Mouse (Mus musculus) heart, postnatal 0 days (tissue): ENCODE measurements around the gene Pdxk. TPM values are rescaled to one million over a fixed set of nuclear protein-coding genes. Genes with fewer than 3 reads are reported as not detected.
A peak's percentile ranks its signal among the peaks of the same experiment; 100 is the strongest.
"Not testable (repeated sequence)": the region's sequence is repeated elsewhere in the genome, so short reads cannot be mapped to it uniquely, and the experiment has no call there.

Source experiments
- ATAC-seq: fragments of 200-750 bp; cut with Nextera tagmentation; 2 replicates; pipeline ENCODE4 v1.8.0; 2017; ENCODE audit warnings: low read depth, moderate number of reproducible peaks, moderate library complexity; ENCODE audit not compliant: insufficient read depth
- DNase-seq: peaks from one replicate; pipeline ENCODE4 v3.0.0-alpha.2; 2016; ENCODE audit warnings: low spot score
- H3K27ac ChIP-seq: fragments of 300-500 bp; sonication (generic); 2 replicates; pipeline ENCODE4 v1.5.1; 2014; ENCODE audit warnings: low read depth, mild to moderate bottlenecking
- H3K27me3 ChIP-seq: fragments of 300-500 bp; sonication (generic); 2 replicates; pipeline ENCODE4 v1.6.1; 2014; ENCODE audit warnings: low read length, mixed read lengths; ENCODE audit not compliant: control insufficient read depth, insufficient read depth
- H3K36me3 ChIP-seq: fragments of 300-500 bp; sonication (generic); replicated peaks from 2 replicates; pipeline ENCODE4 v1.6.1; 2014; ENCODE audit warnings: low read length, mixed read lengths; ENCODE audit not compliant: control insufficient read depth, insufficient read depth
- H3K4me1 ChIP-seq: fragments of 300-500 bp; sonication (generic); 2 replicates; pipeline ENCODE4 v1.6.1; 2014; ENCODE audit warnings: antibody characterized with exemption; ENCODE audit not compliant: control insufficient read depth, insufficient read depth
- H3K4me2 ChIP-seq: fragments of 300-500 bp; sonication (generic); 2 replicates; pipeline ENCODE4 v1.6.1; 2014; ENCODE audit warnings: low read depth, mild to moderate bottlenecking, low read length, moderate library complexity
- H3K4me3 ChIP-seq: fragments of 300-500 bp; sonication (generic); 2 replicates; pipeline ENCODE4 v1.5.1; 2014; ENCODE audit warnings: low read depth, low read length
- H3K9ac ChIP-seq: fragments of 300-500 bp; sonication (generic); replicated peaks from 2 replicates; pipeline ENCODE4 v1.6.1; 2014; ENCODE audit warnings: low read depth, low read length, mixed read lengths
- H3K9me3 ChIP-seq: fragments of 300-500 bp; sonication (generic); replicated peaks from 2 replicates; pipeline ENCODE4 v1.6.1; 2016; ENCODE audit warnings: low read length; ENCODE audit not compliant: control insufficient read depth
- CTCF ChIP-seq: IDR thresholded peaks from 2 replicates; pipeline ENCODE4 v1.5.1; 2016; ENCODE audit warnings: antibody characterized with exemption, control low read depth, low read depth
- EP300 ChIP-seq: IDR thresholded peaks from 2 replicates; pipeline ENCODE4 v1.6.1; 2016; ENCODE audit warnings: antibody characterized with exemption, low read depth
- WGBS: fragments of 180-500 bp; shearing (Covaris S2); extraction: QIAGEN DNeasy Blood & Tissue Kit; methylation state at CpG from one replicate; pipeline ENCODE4 v1.1.7; 2014; 5-methylcytosine and 5-hydroxymethylcytosine counted together
- polyA plus RNA-seq: library from polyadenylated mRNA; unstranded; fragments of >200 nt; fragmentation: Nextera tagmentation; extraction: Ambion mirVana; gene quantifications from 2 replicates; pipeline ENCODE4 v1.2.1, GENCODE M21; 2015
- total RNA-seq: library from RNA; depleted of rRNA; stranded (reverse); fragments of >200 nt; gene quantifications from 2 replicates; pipeline ENCODE4 v1.2.3, GENCODE M21; 2014; ENCODE audit warnings: low replicate concordance

Gene Pdxk
- total and polyA plus RNA-seq, 2 experiments from 2014 or later = 3.7 to 4.6 TPM

DNA sequence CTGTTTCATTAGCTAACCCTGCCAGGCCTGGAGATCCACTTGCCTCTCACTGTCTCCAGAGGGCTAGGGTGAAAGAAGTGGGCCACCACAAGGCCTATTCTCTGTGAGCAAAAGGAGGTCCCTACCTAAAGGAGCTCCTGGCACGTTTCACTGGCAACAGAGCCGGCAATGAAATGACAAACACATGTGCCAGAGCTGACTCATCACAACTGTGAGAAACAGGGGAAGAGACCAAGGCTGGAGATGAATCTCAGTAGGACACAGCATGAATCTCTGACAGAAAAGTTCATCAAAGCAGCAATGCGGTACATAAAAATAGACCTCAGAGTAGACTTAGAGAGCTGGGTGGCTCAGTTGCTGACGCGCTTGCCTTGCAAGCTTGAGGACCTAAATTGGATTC lies 46.9 kb downstream of the Pdxk start:
- ATAC-seq (no peak), DNase-seq (no peak)
- Histone ChIP-seq H3K4me1 (no peaks in the 10 kb centered on the region), H3K9ac (no peak overlapping the region), H3K4me3 (no peak overlapping the region), H3K9me3 (no peaks in the 10 kb centered on the region), H3K4me2 (no peak overlapping the region), H3K27ac (no peak overlapping the region), H3K27me3 (no peaks in the 10 kb centered on the region), H3K36me3 (no peaks in the 10 kb centered on the region)
- no peak for TF ChIP-seq EP300
- TF ChIP-seq CTCF = no peak
- 43% methylated on average over 5 of the region's 5 CpGs for WGBS

DNA sequence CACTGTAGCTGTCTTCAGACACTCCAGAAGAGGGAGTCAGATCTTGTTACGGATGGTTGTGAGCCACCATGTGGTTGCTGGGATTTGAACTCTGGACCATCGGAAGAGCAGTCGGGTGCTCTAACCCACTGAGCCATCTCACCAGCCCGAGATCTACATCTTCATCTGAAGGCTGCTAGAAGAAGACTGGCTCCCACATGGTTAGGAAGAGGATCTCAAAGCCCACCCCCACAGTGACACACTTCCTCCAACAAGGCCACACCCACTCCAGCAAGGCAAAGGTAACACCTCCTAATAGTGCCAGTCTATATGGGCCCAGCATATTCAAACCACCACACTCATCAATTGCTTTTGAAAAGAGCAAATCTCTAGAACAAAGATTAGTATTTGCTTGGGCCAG lies 49.8 kb downstream of the Pdxk start:
- H3K27me3 ChIP-seq, H3K4me2 ChIP-seq, H3K4me3 ChIP-seq, H3K27ac ChIP-seq, H3K9me3 ChIP-seq, H3K36me3 ChIP-seq, H3K4me1 ChIP-seq, DNase-seq, ATAC-seq, H3K9ac ChIP-seq: not testable (repeated sequence)
- 83% methylated on average over 3 of the region's 4 CpGs for WGBS

DNA sequence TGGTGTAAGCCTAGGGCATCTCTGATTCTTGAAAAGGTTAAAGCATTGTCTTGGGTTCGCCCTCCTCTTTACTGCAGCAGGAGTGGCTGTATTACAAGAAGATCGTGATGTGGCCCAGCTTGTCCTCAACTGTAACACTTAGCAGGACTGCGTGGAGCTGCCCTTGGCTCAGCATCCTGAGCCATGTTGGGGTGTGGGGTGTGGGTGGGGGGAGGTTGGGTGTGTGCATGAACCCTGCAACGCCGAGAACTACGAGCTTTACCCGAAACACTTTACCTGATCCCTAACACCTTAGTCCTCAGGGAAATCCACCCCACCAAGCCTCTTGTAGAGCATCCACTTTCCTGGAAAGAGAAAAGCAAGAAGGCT lies 51.6 kb downstream of the Pdxk start:
- Histone ChIP-seq H3K4me1 (no peaks in the 10 kb centered on the region; the same call in 1 of the 2 replicates), H3K4me3 (peak overlapping the region; percentile 94), H3K4me2 (peak overlapping the region; percentile 73), H3K27me3 (no peaks in the 10 kb centered on the region), H3K9ac (peak overlapping the region; percentile 78; the same call in 1 of the 2 replicates), H3K27ac (no peak overlapping the region), H3K9me3 (no peaks in the 10 kb centered on the region), H3K36me3 (peaks cover 27% of the 10 kb centered on the region)
- ATAC-seq (no peak; the same call in 1 of the 2 replicates), DNase-seq (no peak)
- WGBS = 38% methylated on average over 7 of the region's 7 CpGs
- TF ChIP-seq CTCF = no peak
- TF ChIP-seq EP300 = no peak

DNA sequence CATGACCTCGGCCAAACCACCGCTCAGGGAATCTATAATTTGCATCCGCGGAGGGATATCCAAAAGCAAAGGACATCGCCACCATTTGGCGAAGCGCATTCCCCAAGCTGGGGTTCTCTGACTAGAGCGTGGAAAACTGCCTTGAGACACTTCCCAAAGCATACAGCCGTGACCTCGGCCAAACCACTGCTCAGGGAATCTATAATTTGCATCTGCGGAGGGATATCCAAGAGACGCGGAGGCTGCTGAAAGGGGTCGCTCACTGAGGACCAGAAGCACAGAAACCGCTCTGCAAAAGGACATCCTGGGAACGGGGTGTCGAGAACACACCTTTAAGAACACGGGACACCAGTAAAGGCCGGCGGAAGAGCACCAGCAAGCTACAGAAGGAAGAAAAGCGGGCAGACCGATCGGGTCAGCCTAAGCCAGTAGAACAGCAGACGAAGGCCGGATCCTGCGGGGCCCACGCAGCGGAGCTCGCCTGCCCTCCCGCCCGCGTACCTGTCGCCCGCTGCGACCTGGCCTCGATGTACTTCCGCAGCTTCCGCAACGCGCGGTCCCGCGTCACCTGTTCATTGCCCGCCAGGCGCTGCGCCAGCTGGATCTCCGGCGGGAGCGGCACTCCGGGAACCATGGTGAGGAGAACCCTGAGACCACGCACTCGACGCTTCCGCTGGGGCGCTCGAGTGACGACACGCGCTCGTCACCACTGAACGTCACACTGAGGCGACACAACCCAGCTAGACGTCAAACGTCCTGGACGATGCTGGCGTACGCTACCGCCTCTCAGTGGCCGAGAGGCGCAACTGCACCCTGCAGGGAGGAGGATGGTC lies 52.2 kb downstream of the Pdxk start, which contains the start of gene Rrp1:
Gene Rrp1 (minus strand): TSS at position 725 of the 833 bp plus-strand sequence.
- TF ChIP-seq EP300 (no peak), CTCF (peak; percentile 100)
- under 1% methylated on average over 70 of the region's 70 CpGs for WGBS
- H3K9me3 ChIP-seq = no peaks in the 10 kb centered on the region
- DNase-seq (peak; percentile 86), ATAC-seq (peak; percentile 88)
- peak within 1 kb of the TSS; percentile 73 for H3K4me2 ChIP-seq
- peak within 1 kb of the TSS; percentile 78 for H3K9ac ChIP-seq
- H3K27ac ChIP-seq = peak within 1 kb of the TSS; percentile 90
- peak within 1 kb of the TSS; percentile 94 for H3K4me3 ChIP-seq
- no peaks in the 10 kb centered on the region; the same call in 1 of the 2 replicates for H3K4me1 ChIP-seq
- H3K36me3 ChIP-seq = peaks cover 31% of the 10 kb centered on the region
- H3K27me3 ChIP-seq = no peaks in the 10 kb centered on the region

DNA sequence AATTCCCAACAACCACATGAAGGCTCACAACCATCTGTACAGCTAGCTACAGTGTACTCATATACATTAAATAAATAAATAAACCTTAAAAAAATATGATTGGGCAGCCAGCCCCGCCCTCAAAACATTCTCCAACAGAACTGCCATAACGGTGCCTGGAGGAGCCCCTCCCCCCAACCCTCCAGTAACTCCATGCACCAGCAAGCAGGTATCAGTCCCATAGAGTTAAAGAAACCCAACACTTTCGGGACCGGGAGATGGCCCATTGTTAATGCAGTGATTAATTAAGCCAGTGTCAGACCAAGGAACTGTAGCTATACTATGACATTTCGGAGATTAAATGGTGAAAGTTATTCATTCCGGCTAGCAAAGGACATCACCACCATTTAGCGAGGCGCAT lies 52.9 kb downstream of the Pdxk start:
- WGBS = 18% methylated on average over 8 of the region's 8 CpGs
- DNase-seq = no peak
- peak overlapping the region; percentile 78; the same call in 1 of the 2 replicates for H3K9ac ChIP-seq
- H3K4me3 ChIP-seq = peak overlapping the region; percentile 94
- H3K36me3 ChIP-seq = peaks cover 38% of the 10 kb centered on the region
- H3K4me2 ChIP-seq = peak overlapping the region; percentile 73
- no peak overlapping the region for H3K27ac ChIP-seq
- H3K27me3 ChIP-seq = no peaks in the 10 kb centered on the region
- H3K9me3 ChIP-seq = no peaks in the 10 kb centered on the region
- no peak for ATAC-seq
- TF ChIP-seq EP300 (no peak), CTCF (no peak)
- no peaks in the 10 kb centered on the region; the same call in 1 of the 2 replicates for H3K4me1 ChIP-seq
